Mouse (Mus musculus) heart, embryonic 11.5 days (tissue): ENCODE measurements around the gene Arhgap45. TPM values are rescaled to one million over a fixed set of nuclear protein-coding genes. Genes with fewer than 3 reads are reported as not detected.

Experiments
- ATAC-seq: fragments of 200-750 bp; cut with Nextera tagmentation; replicated peaks from 2 replicates; pipeline ENCODE4 v1.8.0; 2017; ENCODE audit warnings: moderate library complexity; ENCODE audit not compliant: insufficient number of reproducible peaks, low FRiP score, low TSS enrichment
- H3K27ac ChIP-seq: fragments of 300-500 bp; sonication (generic); 2 replicates; pipeline ENCODE4 v1.5.1; 2014; ENCODE audit warnings: mild to moderate bottlenecking, low read depth, low read length
- H3K27me3 ChIP-seq: fragments of 300-500 bp; sonication (generic); 2 replicates; pipeline ENCODE4 v1.6.1; 2014; ENCODE audit warnings: mild to moderate bottlenecking, low read length, mixed read lengths; ENCODE audit not compliant: control insufficient read depth, insufficient read depth
- H3K36me3 ChIP-seq: fragments of 300-500 bp; sonication (generic); 2 replicates; pipeline ENCODE4 v1.6.1; 2014; ENCODE audit warnings: mild to moderate bottlenecking, low read length, moderate library complexity, mixed read lengths; ENCODE audit not compliant: control insufficient read depth, insufficient read depth
- H3K4me1 ChIP-seq: fragments of 300-500 bp; sonication (generic); 2 replicates; pipeline ENCODE4 v1.6.1; 2014; ENCODE audit warnings: low read length; ENCODE audit not compliant: control insufficient read depth, insufficient read depth
- H3K4me2 ChIP-seq: fragments of 300-500 bp; sonication (generic); 2 replicates; pipeline ENCODE4 v1.6.1; 2014; ENCODE audit warnings: mild to moderate bottlenecking, moderate library complexity
- H3K4me3 ChIP-seq: fragments of 300-500 bp; sonication (generic); 2 replicates; pipeline ENCODE4 v1.5.1; 2014; ENCODE audit warnings: low read depth, low read length
- H3K9ac ChIP-seq: fragments of 300-500 bp; sonication (generic); 2 replicates; pipeline ENCODE4 v1.6.1; 2014; ENCODE audit warnings: mild to moderate bottlenecking, low read depth, low read length, moderate library complexity
- H3K9me3 ChIP-seq: fragments of 300-500 bp; sonication (generic); replicated peaks from 2 replicates; pipeline ENCODE4 v1.6.1; 2016; ENCODE audit warnings: low read length; ENCODE audit not compliant: control insufficient read depth
- WGBS: fragments of 180-500 bp; shearing (Covaris S2); extraction: QIAGEN DNeasy Blood & Tissue Kit; methylation state at CpG from one replicate; pipeline ENCODE4 v1.1.7; 2014; ENCODE audit not compliant: insufficient replicate concordance; 5-methylcytosine and 5-hydroxymethylcytosine counted together
- polyA plus RNA-seq: library from polyadenylated mRNA; unstranded; fragments of >200 nt; fragmentation: Nextera tagmentation; extraction: Ambion mirVana; gene quantifications from 2 replicates; pipeline ENCODE4 v1.2.1, GENCODE M21; 2014

The Arhgap45 gene
- polyA plus RNA-seq, 1 experiment from 2014 or later, result 6.2 TPM

DNA sequence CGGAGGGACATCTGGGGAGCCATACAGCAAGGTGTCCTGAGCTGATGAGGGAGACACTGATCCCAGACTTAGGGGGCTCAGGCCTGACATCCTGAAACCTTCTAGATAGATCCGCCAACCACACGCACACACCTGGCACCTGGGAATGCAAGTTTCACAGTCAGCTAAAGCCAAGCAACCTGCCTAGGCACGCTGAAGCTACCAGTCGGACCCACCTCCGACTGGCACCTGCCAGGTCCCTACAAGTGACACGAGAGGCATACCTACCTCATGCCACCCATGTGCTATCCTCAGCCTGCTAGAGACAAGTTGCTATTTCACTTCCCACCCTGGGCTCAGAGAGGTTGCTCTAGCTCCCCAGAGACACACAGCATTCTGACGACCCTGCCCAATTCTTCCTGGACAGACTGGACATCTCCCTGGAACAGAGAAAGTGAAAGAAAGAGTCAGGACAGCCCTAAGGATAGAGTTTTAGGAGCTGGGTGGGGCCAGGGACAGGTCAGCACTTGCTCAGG is 27.1 kb upstream of the Arhgap45 start:
- WGBS, result 27% methylated on average over 8 of the region's 8 CpGs
- H3K9me3 ChIP-seq, result no peaks in the 10 kb centered on the region
- peaks cover 34% of the 10 kb centered on the region for H3K4me1 ChIP-seq
- peak overlapping the region; percentile 96 for H3K27ac ChIP-seq
- H3K4me3 ChIP-seq, result peak overlapping the region; percentile 77
- H3K36me3 ChIP-seq, result peaks cover 33% of the 10 kb centered on the region
- ATAC-seq, result no peak
- peak overlapping the region; percentile 96 for H3K9ac ChIP-seq
- peak overlapping the region; percentile 81 for H3K4me2 ChIP-seq
- no peaks in the 10 kb centered on the region for H3K27me3 ChIP-seq

- Histone ChIP-seq H3K9me3 (no peaks in the 10 kb centered on the region), H3K36me3 (peaks cover 39% of the 10 kb centered on the region), H3K27ac (peak overlapping the region; percentile 96), H3K4me1 (peaks cover 34% of the 10 kb centered on the region), H3K9ac (peak overlapping the region; percentile 96), H3K4me2 (peak overlapping the region; percentile 81), H3K4me3 (peak overlapping the region; percentile 77), H3K27me3 (no peaks in the 10 kb centered on the region)
- 13% methylated on average over 15 of the region's 15 CpGs for WGBS
- ATAC-seq, result no peak
Measured at GRCm38 (mm10) chr10:79989870-79990269, 26.6 kb upstream of the Arhgap45 start.

GRCm38 (mm10) chr10:79991099-79991498 is 25.4 kb upstream of the Arhgap45 start:
- Histone ChIP-seq H3K36me3 (peaks cover 41% of the 10 kb centered on the region), H3K27me3 (no peaks in the 10 kb centered on the region), H3K27ac (no peak overlapping the region), H3K4me3 (peak overlapping the region; percentile 20), H3K9ac (no peak overlapping the region), H3K9me3 (no peaks in the 10 kb centered on the region), H3K4me2 (peak overlapping the region; percentile 81), H3K4me1 (peaks cover 31% of the 10 kb centered on the region)
- ATAC-seq, result no peak
- WGBS, result 64% methylated on average over 12 of the region's 12 CpGs

DNA sequence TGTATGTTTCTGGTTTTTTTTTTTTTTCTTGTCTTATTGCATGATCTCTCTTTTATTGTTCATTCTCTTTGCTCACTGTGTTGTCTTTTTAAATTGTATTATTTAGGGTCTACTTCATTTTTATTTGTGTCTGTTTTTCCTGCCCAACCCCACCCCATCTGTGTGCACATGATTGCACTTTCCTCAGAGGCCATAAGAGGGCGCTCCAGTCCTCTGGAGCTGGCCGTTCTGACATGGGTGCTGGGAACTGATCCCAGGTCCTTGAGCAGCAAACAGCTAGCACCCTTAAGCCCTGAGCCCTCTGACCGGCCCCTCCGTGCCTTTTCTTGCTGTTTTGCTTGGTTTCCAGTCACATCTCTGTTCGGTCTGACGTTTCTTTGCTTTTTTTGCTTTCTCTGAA is 24.9 kb upstream of the Arhgap45 start:
- ATAC-seq, result no peak
- Histone ChIP-seq H3K9me3 (no peaks in the 10 kb centered on the region), H3K9ac (no peak overlapping the region), H3K4me2 (no peak overlapping the region), H3K4me1 (peaks cover 26% of the 10 kb centered on the region), H3K27me3 (no peaks in the 10 kb centered on the region), H3K4me3 (no peak overlapping the region), H3K27ac (no peak overlapping the region), H3K36me3 (peaks cover 41% of the 10 kb centered on the region)
- 86% methylated on average over 6 of the region's 6 CpGs for WGBS

- Histone ChIP-seq H3K4me3 (no peak overlapping the region), H3K27me3 (0 out of 2 replicates have a peak, but pooled peaks cover 4% of the 10 kb centered on the region), H3K4me1 (peaks cover 14% of the 10 kb centered on the region), H3K9me3 (no peaks in the 10 kb centered on the region), H3K9ac (no peak overlapping the region), H3K27ac (peak overlapping the region; percentile 24; the same call in 1 of the 2 replicates), H3K4me2 (no peak overlapping the region), H3K36me3 (peaks cover 41% of the 10 kb centered on the region)
- 88% methylated on average over 16 of the region's 16 CpGs for WGBS
- ATAC-seq, result no peak
Measured at GRCm38 (mm10) chr10:79994397-79995115, 21.9 kb upstream of the Arhgap45 start.

DNA sequence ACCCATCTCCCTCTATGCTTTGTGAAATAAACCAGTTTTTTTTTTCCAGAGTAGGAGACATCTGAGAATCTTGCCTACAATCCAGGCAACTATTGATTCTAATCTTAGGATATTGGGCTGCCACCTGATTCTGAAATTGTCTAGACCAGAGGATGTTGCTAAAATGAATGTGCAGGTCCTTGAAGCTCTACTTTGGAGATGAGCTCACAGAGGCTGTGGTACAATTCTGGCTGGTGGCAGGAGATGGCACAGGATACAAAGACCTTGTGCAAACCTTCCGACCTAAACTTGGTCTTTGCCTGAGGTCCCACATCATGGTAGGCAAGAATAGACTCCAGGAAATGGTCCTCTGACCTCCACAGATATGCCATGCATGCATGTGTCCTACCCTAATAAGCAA is 20.8 kb upstream of the Arhgap45 start:
- Histone ChIP-seq H3K27ac (peak overlapping the region; percentile 29; the same call in 1 of the 2 replicates), H3K4me3 (no peak overlapping the region), H3K9ac (no peak overlapping the region), H3K4me1 (peaks cover 10% of the 10 kb centered on the region), H3K9me3 (no peaks in the 10 kb centered on the region), H3K36me3 (peaks cover 41% of the 10 kb centered on the region), H3K27me3 (0 out of 2 replicates have a peak, but pooled peaks cover 4% of the 10 kb centered on the region), H3K4me2 (no peak overlapping the region)
- WGBS, result 74% methylated on average over 1 of the region's 1 CpGs
- ATAC-seq, result no peak

GRCm38 (mm10) chr10:79996272-79997033 is 20.0 kb upstream of the Arhgap45 start, which contains the start of gene Abca7:
Gene Abca7 (plus strand): TSS chr10:79996494.
- ATAC-seq, result peak; percentile 82
- H3K4me2 ChIP-seq, result peak within 1 kb of the TSS; percentile 65
- peaks cover 8% of the 10 kb centered on the region for H3K27me3 ChIP-seq
- no peaks in the 10 kb centered on the region for H3K9me3 ChIP-seq
- peaks cover 34% of the 10 kb centered on the region for H3K36me3 ChIP-seq
- peaks cover 10% of the 10 kb centered on the region for H3K4me1 ChIP-seq
- WGBS, result 2% methylated on average over 34 of the region's 34 CpGs
- peak within 1 kb of the TSS; percentile 70 for H3K9ac ChIP-seq
- H3K4me3 ChIP-seq, result peak within 1 kb of the TSS; percentile 56
- H3K27ac ChIP-seq, result peak within 1 kb of the TSS; percentile 69

- H3K4me3 ChIP-seq, result peak overlapping the region; percentile 56
- peak overlapping the region; percentile 65 for H3K4me2 ChIP-seq
- peak overlapping the region; percentile 69; the same call in 1 of the 2 replicates for H3K27ac ChIP-seq
- peaks cover 10% of the 10 kb centered on the region for H3K4me1 ChIP-seq
- WGBS, result under 1% methylated on average over 35 of the region's 35 CpGs
- peak overlapping the region; percentile 70 for H3K9ac ChIP-seq
- ATAC-seq, result no peak; the same call in 1 of the 2 replicates
- H3K36me3 ChIP-seq, result peaks cover 27% of the 10 kb centered on the region
- H3K27me3 ChIP-seq, result peaks cover 14% of the 10 kb centered on the region
- no peaks in the 10 kb centered on the region for H3K9me3 ChIP-seq
Measured at GRCm38 (mm10) chr10:79997034-79997760, 19.3 kb upstream of the Arhgap45 start.
